Mouse (Mus musculus): Measurements from ENCODE around the gene Gadd45a. TPM values are rescaled to one million over a fixed set of nuclear protein-coding genes. Genes with fewer than 3 reads are reported as not detected.

The Gadd45a gene
- 21.0 and 21.5 TPM in 2 replicates for polyA plus RNA-seq (2015; fragmentation: Nextera tagmentation; extraction: Ambion mirVana)

- WGBS, result under 1% methylated on average over 69 of the region's 69 CpGs
- H3K9ac ChIP-seq, result peak within 1 kb of the TSS; percentile 93
- peaks cover 25% of the 10 kb centered on the region for H3K4me1 ChIP-seq (replicated peaks)
- H3K4me2 ChIP-seq, result peak within 1 kb of the TSS; percentile 82
- no peaks in the 10 kb centered on the region for H3K36me3 ChIP-seq
- H3K9me3 ChIP-seq, result no peaks in the 10 kb centered on the region
- H3K4me3 ChIP-seq, result peak within 1 kb of the TSS; percentile 88
- peak within 1 kb of the TSS; percentile 94 for H3K27ac ChIP-seq
- ATAC-seq (ENCODE audit: low FRiP score), result peak; percentile 97
- no peaks in the 10 kb centered on the region for H3K27me3 ChIP-seq
Observed at GRCm38 (mm10) chr6:67036837-67037628, at the start of gene Gadd45a. Gene Gadd45a, minus strand, starts transcription at chr6:67037457.

- no peak for ATAC-seq (ENCODE audit: low FRiP score)
- Histone ChIP-seq H3K9ac (no peak overlapping the region), H3K27ac (no peak overlapping the region), H3K9me3 (no peaks in the 10 kb centered on the region), H3K4me2 (no peak overlapping the region), H3K36me3 (no peaks in the 10 kb centered on the region), H3K4me3 (no peak overlapping the region), H3K4me1 (replicated peaks) (no peaks in the 10 kb centered on the region), H3K27me3 (no peaks in the 10 kb centered on the region)
- WGBS, result 93% methylated on average over 9 of the region's 9 CpGs
Observed at GRCm38 (mm10) chr6:67085850-67086437, 48.7 kb upstream of the Gadd45a start.

- Histone ChIP-seq H3K4me2 (no peak overlapping the region), H3K9me3 (no peaks in the 10 kb centered on the region), H3K9ac (no peak overlapping the region), H3K27me3 (no peaks in the 10 kb centered on the region), H3K4me1 (replicated peaks) (no peaks in the 10 kb centered on the region), H3K4me3 (no peak overlapping the region), H3K36me3 (no peaks in the 10 kb centered on the region), H3K27ac (no peak overlapping the region)
- WGBS, result 95% methylated on average over 2 of the region's 2 CpGs
- no peak for ATAC-seq (ENCODE audit: low FRiP score)
Observed at GRCm38 (mm10) chr6:67084465-67084864, 47.2 kb upstream of the Gadd45a start.

- H3K27ac ChIP-seq, result no peak overlapping the region
- no peak overlapping the region for H3K9ac ChIP-seq
- 90% methylated on average over 4 of the region's 4 CpGs for WGBS
- H3K4me2 ChIP-seq, result no peak overlapping the region
- H3K9me3 ChIP-seq, result no peaks in the 10 kb centered on the region
- ATAC-seq (ENCODE audit: low FRiP score), result no peak
- no peaks in the 10 kb centered on the region for H3K36me3 ChIP-seq
- no peaks in the 10 kb centered on the region for H3K4me1 ChIP-seq (replicated peaks)
- H3K4me3 ChIP-seq, result no peak overlapping the region
- no peaks in the 10 kb centered on the region for H3K27me3 ChIP-seq
Observed at GRCm38 (mm10) chr6:67081141-67081540, 43.9 kb upstream of the Gadd45a start.

- H3K9me3 ChIP-seq, result no peaks in the 10 kb centered on the region
- no peak for ATAC-seq (ENCODE audit: low FRiP score)
- no peaks in the 10 kb centered on the region for H3K27me3 ChIP-seq
- H3K4me3 ChIP-seq, result no peak overlapping the region
- H3K4me1 ChIP-seq (replicated peaks), result no peaks in the 10 kb centered on the region
- no peak overlapping the region for H3K4me2 ChIP-seq
- no peaks in the 10 kb centered on the region for H3K36me3 ChIP-seq
- WGBS, result 80% methylated on average over 3 of the region's 3 CpGs
- no peak overlapping the region for H3K27ac ChIP-seq
- no peak overlapping the region for H3K9ac ChIP-seq
Observed at GRCm38 (mm10) chr6:67078076-67078475, 40.8 kb upstream of the Gadd45a start.

- H3K36me3 ChIP-seq, result no peaks in the 10 kb centered on the region
- no peaks in the 10 kb centered on the region for H3K9me3 ChIP-seq
- no peak overlapping the region for H3K27ac ChIP-seq
- ATAC-seq (ENCODE audit: low FRiP score), result no peak
- no peaks in the 10 kb centered on the region for H3K4me1 ChIP-seq (replicated peaks)
- no peak overlapping the region for H3K4me2 ChIP-seq
- no peak overlapping the region for H3K9ac ChIP-seq
- H3K27me3 ChIP-seq, result no peaks in the 10 kb centered on the region
- no peak overlapping the region for H3K4me3 ChIP-seq
- WGBS, result 46% methylated on average over 3 of the region's 3 CpGs
Observed at GRCm38 (mm10) chr6:67077477-67077876, 40.2 kb upstream of the Gadd45a start.

GRCm38 (mm10) chr6:67076348-67076747 is 39.1 kb upstream of the Gadd45a start:
- ATAC-seq (ENCODE audit: low FRiP score), result no peak
- H3K9ac ChIP-seq, result no peak overlapping the region
- 75% methylated on average over 1 of the region's 1 CpGs for WGBS

GRCm38 (mm10) chr6:67074868-67075267 is 37.6 kb upstream of the Gadd45a start:
- ATAC-seq (ENCODE audit: low FRiP score), result no peak
- no peak overlapping the region for H3K27ac ChIP-seq

More at GRCm38 (mm10) chr6:67076348-67076747, 39.1 kb upstream of the Gadd45a start:
- H3K9me3 ChIP-seq, result no peaks in the 10 kb centered on the region
- H3K4me3 ChIP-seq, result no peak overlapping the region
- no peaks in the 10 kb centered on the region for H3K36me3 ChIP-seq
- H3K27ac ChIP-seq, result no peak overlapping the region
- H3K4me2 ChIP-seq, result no peak overlapping the region
- H3K27me3 ChIP-seq, result no peaks in the 10 kb centered on the region
- H3K4me1 ChIP-seq (replicated peaks), result no peaks in the 10 kb centered on the region

GRCm38 (mm10) chr6:67073929-67074328 is 36.7 kb upstream of the Gadd45a start:
- H3K9ac ChIP-seq, result no peak overlapping the region
- no peak overlapping the region for H3K4me2 ChIP-seq
- 92% methylated on average over 5 of the region's 5 CpGs for WGBS
- no peak overlapping the region for H3K27ac ChIP-seq
- H3K4me3 ChIP-seq, result no peak overlapping the region
- no peak for ATAC-seq (ENCODE audit: low FRiP score)
- H3K4me1 ChIP-seq (replicated peaks), result no peaks in the 10 kb centered on the region
- H3K9me3 ChIP-seq, result no peaks in the 10 kb centered on the region
- no peaks in the 10 kb centered on the region for H3K36me3 ChIP-seq
- no peaks in the 10 kb centered on the region for H3K27me3 ChIP-seq

More at GRCm38 (mm10) chr6:67074868-67075267, 37.6 kb upstream of the Gadd45a start:
- H3K36me3 ChIP-seq, result no peaks in the 10 kb centered on the region
- no peaks in the 10 kb centered on the region for H3K4me1 ChIP-seq (replicated peaks)
- H3K9me3 ChIP-seq, result no peaks in the 10 kb centered on the region
- H3K9ac ChIP-seq, result no peak overlapping the region
- no peaks in the 10 kb centered on the region for H3K27me3 ChIP-seq
- no peak overlapping the region for H3K4me3 ChIP-seq
- H3K4me2 ChIP-seq, result no peak overlapping the region

- no peaks in the 10 kb centered on the region for H3K27me3 ChIP-seq
- H3K4me3 ChIP-seq, result no peak overlapping the region
- H3K9me3 ChIP-seq, result no peaks in the 10 kb centered on the region
- no peak overlapping the region for H3K9ac ChIP-seq
- H3K4me2 ChIP-seq, result no peak overlapping the region
- H3K4me1 ChIP-seq (replicated peaks), result no peaks in the 10 kb centered on the region
- no peak overlapping the region for H3K27ac ChIP-seq
- ATAC-seq (ENCODE audit: low FRiP score), result no peak
- 92% methylated on average over 4 of the region's 4 CpGs for WGBS
- no peaks in the 10 kb centered on the region for H3K36me3 ChIP-seq
Observed at GRCm38 (mm10) chr6:67073446-67073845, 36.2 kb upstream of the Gadd45a start.

GRCm38 (mm10) chr6:67071615-67072014 is 34.4 kb upstream of the Gadd45a start:
- no peaks in the 10 kb centered on the region for H3K27me3 ChIP-seq
- H3K9me3 ChIP-seq, result no peaks in the 10 kb centered on the region
- 97% methylated on average over 1 of the region's 1 CpGs for WGBS
- no peak for ATAC-seq (ENCODE audit: low FRiP score)
- H3K4me2 ChIP-seq, result no peak overlapping the region
- H3K36me3 ChIP-seq, result no peaks in the 10 kb centered on the region
- no peak overlapping the region for H3K27ac ChIP-seq
- no peak overlapping the region for H3K4me3 ChIP-seq
- H3K9ac ChIP-seq, result no peak overlapping the region
- no peaks in the 10 kb centered on the region for H3K4me1 ChIP-seq (replicated peaks)

- Histone ChIP-seq H3K27ac (no peak overlapping the region), H3K9me3 (no peaks in the 10 kb centered on the region), H3K4me3 (no peak overlapping the region), H3K36me3 (no peaks in the 10 kb centered on the region), H3K9ac (no peak overlapping the region), H3K4me2 (no peak overlapping the region), H3K4me1 (replicated peaks) (no peaks in the 10 kb centered on the region), H3K27me3 (no peaks in the 10 kb centered on the region)
- WGBS, result 56% methylated on average over 9 of the region's 9 CpGs
- no peak for ATAC-seq (ENCODE audit: low FRiP score)
Observed at GRCm38 (mm10) chr6:67069800-67070315, 32.6 kb upstream of the Gadd45a start.

Data from hindbrain, embryonic 13.5 days (tissue).